Mouse (Mus musculus): ENCODE results near the gene Dnah7a.

DNA sequence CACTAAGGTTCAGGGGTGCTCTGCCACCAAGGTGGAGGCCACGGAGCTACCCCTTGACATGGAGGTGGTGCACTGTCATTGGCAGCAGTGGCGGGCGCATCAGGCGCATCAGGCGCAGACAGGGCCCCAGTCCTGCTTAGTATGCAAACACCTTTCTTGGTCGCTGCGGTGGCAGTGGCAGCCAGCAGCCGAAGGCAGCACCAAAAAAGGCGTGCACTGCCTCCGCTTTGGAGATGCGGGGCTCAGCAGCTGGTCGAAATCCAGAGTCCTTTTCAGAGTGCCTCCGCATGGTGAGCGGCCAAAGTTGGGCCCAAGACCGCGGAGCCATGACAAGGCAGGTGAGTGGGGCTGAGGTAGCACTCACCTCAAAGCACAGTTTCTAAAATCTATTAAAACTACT is 93.1 kb downstream of the Dnah7a start:
- no peak for TF ChIP-seq USF1 (IDR thresholded peaks at IDR 0.05; ENCODE audit: low read depth, low read length)
- TF ChIP-seq EP300 (IDR thresholded peaks at IDR 0.05; ENCODE audit: low read depth in 1 of 2, low read length in 2 of 2) = no peak
- no peak for TF ChIP-seq POLR2A (IDR thresholded peaks at IDR 0.05; ENCODE audit: control insufficient read depth in 1 of 2, insufficient read depth in 1 of 2, low read depth in 1 of 2, low read length in 2 of 2, poor library complexity in 1 of 2)
- no peak for TF ChIP-seq GABPA (IDR thresholded peaks at IDR 0.05; ENCODE audit: low read depth, low read length)
- no peak for TF ChIP-seq CTCF (IDR thresholded peaks at IDR 0.05 in 2 of 3, conservative IDR thresholded peaks at IDR 0.05 in 1 of 3; ENCODE audit: control insufficient read depth in 1 of 3, insufficient read depth in 1 of 3, low read depth in 2 of 3, low read length in 3 of 3, poor library complexity in 1 of 3, severe bottlenecking in 1 of 3)
- TF ChIP-seq GATA1 (IDR thresholded peaks at IDR 0.05; ENCODE audit: low read depth, low read length) = no peak
- no peak for TF ChIP-seq MAZ (IDR thresholded peaks at IDR 0.05; ENCODE audit: low read depth, low read length)
- TF ChIP-seq MYC (IDR thresholded peaks at IDR 0.05; ENCODE audit: low read depth, low read length) = no peak
- no peak for TF ChIP-seq E2F4 (IDR thresholded peaks at IDR 0.05; ENCODE audit: borderline replicate concordance, low read depth, low read length)
- TF ChIP-seq TAL1 (IDR thresholded peaks at IDR 0.05; ENCODE audit: low read length) = no peak
- no peak for TF ChIP-seq TBP (IDR thresholded peaks at IDR 0.05; ENCODE audit: low read depth, low read length)

All from MEL (cell line).